Mouse (Mus musculus): ENCODE data around the gene Mapkapk5. TPM values are rescaled to one million over a fixed set of nuclear protein-coding genes. Genes with fewer than 3 reads are reported as not detected.
"Not testable (repeated sequence)": the region's sequence is repeated elsewhere in the genome, so short reads cannot be mapped to it uniquely, and the experiment has no call there.

Mapkapk5 gene
- polyA plus RNA-seq, 1 experiment = 75.2 TPM

DNA sequence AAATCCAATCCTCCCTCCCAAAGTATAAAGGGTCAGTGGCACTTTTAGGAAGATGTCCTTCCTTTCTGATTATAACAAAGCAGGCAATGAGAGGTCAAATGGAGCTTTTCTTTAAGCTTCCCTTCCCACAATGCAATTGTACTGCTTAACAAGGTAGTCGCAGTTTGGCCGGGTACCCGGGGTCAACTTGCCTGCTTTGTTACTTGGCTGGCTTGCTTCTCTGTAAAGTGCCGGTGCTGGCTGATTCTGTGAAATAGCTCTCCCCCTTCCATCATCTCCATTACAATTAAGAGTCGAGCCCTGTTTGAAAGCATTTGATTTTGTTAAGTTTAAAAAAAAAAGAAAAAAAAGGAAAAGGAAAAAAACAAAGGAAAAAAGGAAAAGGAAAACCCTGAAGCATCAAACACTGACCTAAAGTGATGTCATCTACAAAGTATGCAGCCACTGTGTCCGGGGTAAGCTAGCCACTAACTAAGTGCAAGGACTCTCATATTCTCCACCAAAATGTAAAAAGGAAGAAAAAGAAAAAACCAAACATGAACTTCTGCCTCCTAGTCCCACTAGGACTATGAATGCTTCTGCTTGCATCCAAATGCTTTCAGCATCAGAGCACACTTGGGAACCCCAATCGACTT, 8.7 kb downstream of the Mapkapk5 start:
- Histone ChIP-seq H3K9me3 (replicated peaks; ENCODE audit: control insufficient read depth, insufficient read depth, low read length, poor library complexity, severe bottlenecking) (no peaks in the 10 kb centered on the region), H3K4me1 (ENCODE audit: control insufficient read depth, insufficient read depth, low read length) (peaks cover 4% of the 10 kb centered on the region), H3K27ac (ENCODE audit: insufficient read depth, low read length) (peak overlapping the region; percentile 86), H3K4me3 (ENCODE audit: low read depth, low read length) (no peak overlapping the region), H3K36me3 (ENCODE audit: control insufficient read depth, insufficient read depth, low read length, poor library complexity, severe bottlenecking) (peaks cover 16% of the 10 kb centered on the region), H3K27me3 (ENCODE audit: control insufficient read depth, insufficient read depth, low read length, poor library complexity, severe bottlenecking) (no peaks in the 10 kb centered on the region), H3K9ac (ENCODE audit: low read depth, poor library complexity, severe bottlenecking) (peak overlapping the region; percentile 1; the same call in 1 of the 2 replicates)
- TF ChIP-seq EP300 (IDR thresholded peaks at IDR 0.05; ENCODE audit: insufficient read depth, low read depth, low read length) = 0 out of 2 replicates have a peak, but pooled peaks have one; percentile 40
- TF ChIP-seq CTCF (IDR thresholded peaks at IDR 0.05; ENCODE audit: low read depth, low read length) = no peak

DNA sequence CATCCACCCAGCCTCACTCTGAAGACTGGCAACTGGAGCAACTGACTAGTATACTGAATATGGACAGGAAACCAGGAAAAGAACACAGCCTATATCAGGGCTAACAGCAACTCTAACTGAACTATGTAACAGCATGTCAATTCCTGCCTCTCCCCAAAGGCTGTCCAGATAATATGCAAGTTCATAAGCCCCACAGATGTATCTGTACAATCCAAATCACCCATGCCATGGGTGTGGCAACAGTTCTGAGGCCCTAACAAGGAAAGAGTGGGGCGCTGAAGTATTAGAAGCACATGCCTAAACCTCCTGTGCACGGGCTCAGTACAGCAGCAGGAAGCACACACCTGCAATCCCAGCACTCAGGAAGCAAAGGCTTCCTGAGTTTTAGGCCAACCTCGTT, 10.6 kb downstream of the Mapkapk5 start:
- H3K36me3 ChIP-seq (ENCODE audit: control insufficient read depth, insufficient read depth, low read length, poor library complexity, severe bottlenecking) = peaks cover 28% of the 10 kb centered on the region
- no peaks in the 10 kb centered on the region for H3K9me3 ChIP-seq (replicated peaks; ENCODE audit: control insufficient read depth, insufficient read depth, low read length, poor library complexity, severe bottlenecking)
- H3K27ac ChIP-seq (ENCODE audit: insufficient read depth, low read length) = no peak overlapping the region
- no peaks in the 10 kb centered on the region for H3K27me3 ChIP-seq (ENCODE audit: control insufficient read depth, insufficient read depth, low read length, poor library complexity, severe bottlenecking)
- no peak overlapping the region for H3K4me3 ChIP-seq (ENCODE audit: low read depth, low read length)
- TF ChIP-seq CTCF (IDR thresholded peaks at IDR 0.05; ENCODE audit: low read depth, low read length) (no peak), POLR2A (IDR thresholded peaks at IDR 0.05; ENCODE audit: insufficient read depth, low read length) (no peak), EP300 (IDR thresholded peaks at IDR 0.05; ENCODE audit: insufficient read depth, low read depth, low read length) (no peak)
- peaks cover 4% of the 10 kb centered on the region for H3K4me1 ChIP-seq (ENCODE audit: control insufficient read depth, insufficient read depth, low read length)
- H3K9ac ChIP-seq (ENCODE audit: low read depth, poor library complexity, severe bottlenecking) = no peak overlapping the region

DNA sequence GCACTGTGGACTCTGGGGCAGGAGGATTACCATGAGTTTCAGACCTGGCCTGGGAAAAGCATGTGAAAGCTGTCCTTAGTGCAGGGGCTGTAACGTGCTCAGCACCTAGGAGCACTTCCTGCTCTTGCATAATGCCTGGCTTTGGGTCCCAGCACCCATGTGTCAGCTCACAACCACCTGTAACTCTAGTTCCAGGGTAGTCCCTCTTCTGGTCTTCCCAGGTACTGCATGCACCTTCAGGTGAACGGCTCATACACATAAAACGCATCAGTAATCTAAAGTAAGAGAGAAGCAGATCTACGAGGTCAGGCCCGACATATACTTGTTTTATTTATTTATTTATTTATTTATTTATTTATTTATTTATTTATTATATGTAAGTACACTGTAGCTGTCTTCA, 11.2 kb downstream of the Mapkapk5 start:
- Histone ChIP-seq H3K36me3 (ENCODE audit: control insufficient read depth, insufficient read depth, low read length, poor library complexity, severe bottlenecking) (peaks cover 33% of the 10 kb centered on the region), H3K27ac (ENCODE audit: insufficient read depth, low read length) (no peak overlapping the region), H3K9ac (ENCODE audit: low read depth, poor library complexity, severe bottlenecking) (no peak overlapping the region), H3K27me3 (ENCODE audit: control insufficient read depth, insufficient read depth, low read length, poor library complexity, severe bottlenecking) (no peaks in the 10 kb centered on the region), H3K9me3 (replicated peaks; ENCODE audit: control insufficient read depth, insufficient read depth, low read length, poor library complexity, severe bottlenecking) (no peaks in the 10 kb centered on the region), H3K4me3 (ENCODE audit: low read depth, low read length) (no peak overlapping the region), H3K4me1 (ENCODE audit: control insufficient read depth, insufficient read depth, low read length) (peaks cover 4% of the 10 kb centered on the region)
- no peak for TF ChIP-seq POLR2A (IDR thresholded peaks at IDR 0.05; ENCODE audit: insufficient read depth, low read length)
- peak; percentile 42 for TF ChIP-seq CTCF (IDR thresholded peaks at IDR 0.05; ENCODE audit: low read depth, low read length)

DNA sequence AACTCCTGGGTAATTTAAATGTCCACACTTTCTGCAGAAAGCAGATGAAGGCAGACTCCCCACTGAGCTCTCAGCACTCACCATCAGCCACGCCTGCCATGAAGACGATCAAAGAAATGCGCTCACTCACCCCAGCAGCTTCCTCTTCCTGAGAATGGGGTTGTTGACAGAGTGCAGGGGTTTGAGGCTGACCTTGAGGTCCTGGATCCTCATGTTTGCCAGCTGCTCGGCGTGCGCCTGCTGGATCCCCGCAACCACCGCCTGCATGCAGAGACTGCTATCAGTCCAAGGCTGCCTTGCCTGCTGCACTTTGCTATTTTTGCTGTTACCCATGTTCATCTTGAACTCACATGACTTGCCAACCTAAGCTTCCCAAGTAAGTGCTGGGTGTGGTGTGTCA, 18.7 kb downstream of the Mapkapk5 start:
- TF ChIP-seq EP300 (IDR thresholded peaks at IDR 0.05; ENCODE audit: insufficient read depth, low read depth, low read length) (no peak), CTCF (IDR thresholded peaks at IDR 0.05; ENCODE audit: low read depth, low read length) (no peak), POLR2A (IDR thresholded peaks at IDR 0.05; ENCODE audit: insufficient read depth, low read length) (no peak)
- no peaks in the 10 kb centered on the region for H3K27me3 ChIP-seq (ENCODE audit: control insufficient read depth, insufficient read depth, low read length, poor library complexity, severe bottlenecking)
- H3K36me3 ChIP-seq (ENCODE audit: control insufficient read depth, insufficient read depth, low read length, poor library complexity, severe bottlenecking) = peaks cover 53% of the 10 kb centered on the region
- H3K4me1 ChIP-seq (ENCODE audit: control insufficient read depth, insufficient read depth, low read length) = no peaks in the 10 kb centered on the region
- H3K27ac ChIP-seq (ENCODE audit: insufficient read depth, low read length) = no peak overlapping the region
- H3K9me3 ChIP-seq (replicated peaks; ENCODE audit: control insufficient read depth, insufficient read depth, low read length, poor library complexity, severe bottlenecking) = no peaks in the 10 kb centered on the region
- H3K9ac ChIP-seq (ENCODE audit: low read depth, poor library complexity, severe bottlenecking) = no peak overlapping the region
- no peak overlapping the region for H3K4me3 ChIP-seq (ENCODE audit: low read depth, low read length)

DNA sequence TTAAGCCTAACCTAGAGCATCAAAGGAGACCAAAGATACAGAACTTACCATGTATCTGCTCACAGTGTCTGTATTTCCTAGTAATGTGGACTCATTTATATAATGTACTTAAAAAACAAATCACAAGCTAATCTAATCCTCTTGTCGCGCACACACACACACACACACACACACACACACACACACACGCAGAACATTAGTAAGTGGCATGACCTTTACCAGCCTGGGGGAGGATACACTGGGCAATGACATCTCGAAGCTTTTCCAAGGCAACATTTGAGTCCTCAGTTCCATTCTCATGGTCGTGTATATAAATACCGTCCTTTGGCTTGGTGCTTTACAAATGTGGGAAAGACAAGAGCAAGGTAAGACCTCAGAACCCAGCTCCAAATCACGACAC, 19.2 kb downstream of the Mapkapk5 start:
- Histone ChIP-seq H3K9me3 (replicated peaks; ENCODE audit: control insufficient read depth, insufficient read depth, low read length, poor library complexity, severe bottlenecking) (no peaks in the 10 kb centered on the region), H3K9ac (ENCODE audit: low read depth, poor library complexity, severe bottlenecking) (no peak overlapping the region), H3K4me1 (ENCODE audit: control insufficient read depth, insufficient read depth, low read length) (no peaks in the 10 kb centered on the region), H3K27me3 (ENCODE audit: control insufficient read depth, insufficient read depth, low read length, poor library complexity, severe bottlenecking) (no peaks in the 10 kb centered on the region), H3K4me3 (ENCODE audit: low read depth, low read length) (no peak overlapping the region), H3K27ac (ENCODE audit: insufficient read depth, low read length) (no peak overlapping the region), H3K36me3 (ENCODE audit: control insufficient read depth, insufficient read depth, low read length, poor library complexity, severe bottlenecking) (peaks cover 52% of the 10 kb centered on the region)
- TF ChIP-seq POLR2A (IDR thresholded peaks at IDR 0.05; ENCODE audit: insufficient read depth, low read length) (no peak), CTCF (IDR thresholded peaks at IDR 0.05; ENCODE audit: low read depth, low read length) (no peak)

DNA sequence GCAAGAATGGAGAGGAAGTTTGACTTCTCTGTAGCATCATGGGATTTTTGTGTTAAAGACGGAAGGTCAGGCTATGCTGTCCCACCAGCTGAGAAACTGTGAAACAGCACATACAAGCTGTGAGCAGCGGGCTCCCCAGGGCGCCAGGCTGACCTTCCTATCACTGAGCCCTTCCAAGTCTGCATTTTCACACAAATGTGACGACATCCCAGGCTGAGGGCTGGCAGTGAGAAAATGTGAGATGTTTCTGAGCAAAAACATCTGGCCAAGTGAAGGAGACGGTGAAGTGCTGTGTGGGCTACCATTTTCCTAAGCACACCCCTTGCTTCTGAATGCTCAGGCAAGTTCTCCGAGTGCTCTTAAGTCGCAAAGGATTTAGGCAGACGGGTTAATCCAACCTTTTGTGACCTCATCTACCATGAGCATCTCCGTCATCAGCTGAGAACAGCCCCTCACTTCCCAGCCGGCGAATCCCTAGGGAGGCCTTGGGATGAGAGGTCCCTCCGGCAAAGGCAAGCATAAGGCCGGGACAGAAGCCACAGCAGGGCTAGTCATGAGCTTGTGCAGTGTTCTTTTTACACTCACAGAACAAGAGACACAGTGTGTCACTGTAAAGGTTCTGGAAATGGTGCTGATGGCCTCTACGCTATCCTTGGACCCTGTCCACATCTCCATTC, 19.8 kb downstream of the Mapkapk5 start:
- Histone ChIP-seq H3K9ac (ENCODE audit: low read depth, poor library complexity, severe bottlenecking) (no peak overlapping the region), H3K4me3 (ENCODE audit: low read depth, low read length) (no peak overlapping the region), H3K4me1 (ENCODE audit: control insufficient read depth, insufficient read depth, low read length) (no peaks in the 10 kb centered on the region), H3K27ac (ENCODE audit: insufficient read depth, low read length) (no peak overlapping the region), H3K36me3 (ENCODE audit: control insufficient read depth, insufficient read depth, low read length, poor library complexity, severe bottlenecking) (peaks cover 46% of the 10 kb centered on the region), H3K9me3 (replicated peaks; ENCODE audit: control insufficient read depth, insufficient read depth, low read length, poor library complexity, severe bottlenecking) (no peaks in the 10 kb centered on the region), H3K27me3 (ENCODE audit: control insufficient read depth, insufficient read depth, low read length, poor library complexity, severe bottlenecking) (no peaks in the 10 kb centered on the region)
- TF ChIP-seq EP300 (IDR thresholded peaks at IDR 0.05; ENCODE audit: insufficient read depth, low read depth, low read length) (no peak), POLR2A (IDR thresholded peaks at IDR 0.05; ENCODE audit: insufficient read depth, low read length) (no peak)

DNA sequence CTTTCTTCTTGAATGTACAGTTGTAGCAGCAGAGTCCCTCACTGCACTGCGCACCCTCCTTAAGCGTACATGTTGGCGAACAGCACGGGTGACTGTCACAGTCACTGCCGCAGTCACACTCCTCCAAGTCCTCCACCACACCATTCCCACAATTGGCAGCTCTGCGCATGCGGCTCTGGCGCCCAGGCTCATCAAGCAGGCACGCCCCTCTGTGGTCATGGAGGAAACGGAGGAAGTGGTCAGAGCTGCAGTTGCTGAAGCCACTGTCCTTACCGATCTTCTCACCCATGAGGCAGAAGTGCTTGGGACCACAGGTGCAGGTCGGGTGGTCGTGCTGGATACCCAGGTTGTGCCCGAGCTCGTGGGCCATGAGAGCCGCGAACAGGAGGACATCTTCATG, 25.9 kb downstream of the Mapkapk5 start:
- H3K9me3 ChIP-seq (replicated peaks; ENCODE audit: control insufficient read depth, insufficient read depth, low read length, poor library complexity, severe bottlenecking); H3K4me3 ChIP-seq (ENCODE audit: low read depth, low read length); H3K4me1 ChIP-seq (ENCODE audit: control insufficient read depth, insufficient read depth, low read length); H3K27me3 ChIP-seq (ENCODE audit: control insufficient read depth, insufficient read depth, low read length, poor library complexity, severe bottlenecking); H3K36me3 ChIP-seq (ENCODE audit: control insufficient read depth, insufficient read depth, low read length, poor library complexity, severe bottlenecking); H3K27ac ChIP-seq (ENCODE audit: insufficient read depth, low read length); H3K9ac ChIP-seq (ENCODE audit: low read depth, poor library complexity, severe bottlenecking): not testable (repeated sequence)

Measured in ES-Bruce4 (cell line).